Mouse (Mus musculus): ENCODE measurements around the gene Vmn1r60. TPM values are rescaled to one million over a fixed set of nuclear protein-coding genes. Genes with fewer than 3 reads are reported as not detected.
"Not testable (repeated sequence)": the region's sequence is repeated elsewhere in the genome, so short reads cannot be mapped to it uniquely, and the experiment has no call there.

Vmn1r60 gene
- not detected in 2 replicates for polyA plus RNA-seq (2014; fragmentation: Nextera tagmentation; extraction: Ambion mirVana)

DNA sequence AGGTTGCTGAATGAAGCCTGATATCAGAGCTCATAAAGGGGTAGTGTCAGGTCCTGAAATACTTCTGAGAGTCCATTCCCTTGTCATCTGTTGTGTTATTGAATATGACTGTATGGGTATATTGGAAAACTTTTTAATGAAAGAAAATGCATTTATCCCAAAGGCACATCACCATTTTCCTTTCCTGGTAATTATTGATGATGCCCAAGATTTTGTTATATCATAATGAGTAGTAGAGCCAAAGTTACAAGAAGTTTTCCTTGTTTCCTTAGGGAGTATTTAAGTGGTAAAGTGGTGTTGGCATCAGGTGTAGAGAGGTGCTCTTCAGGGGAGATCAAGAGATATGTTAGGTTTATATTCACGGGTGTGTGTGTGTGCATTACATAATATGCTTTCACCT, at the start of gene Vmn1r60:
TSS of gene Vmn1r60 (minus strand) at position 101 of the 400 bp plus-strand sequence.
- not testable (repeated sequence) for H3K4me2 ChIP-seq (ENCODE audit: low read depth); H3K27ac ChIP-seq (ENCODE audit: low read depth, low read length); H3K36me3 ChIP-seq (ENCODE audit: control insufficient read depth, insufficient read depth, low read length); ATAC-seq (ENCODE audit: insufficient read depth, low FRiP score, low TSS enrichment); H3K4me3 ChIP-seq (ENCODE audit: low read depth, low read length); H3K9ac ChIP-seq (ENCODE audit: low read length); H3K9me3 ChIP-seq (ENCODE audit: control insufficient read depth, low read length); H3K27me3 ChIP-seq (ENCODE audit: control insufficient read depth, insufficient read depth, low read length); DNase-seq (ENCODE audit: low spot score); H3K4me1 ChIP-seq (ENCODE audit: control insufficient read depth, insufficient read depth, low read length)
- 85% methylated on average over 1 of the region's 1 CpGs for WGBS

DNA sequence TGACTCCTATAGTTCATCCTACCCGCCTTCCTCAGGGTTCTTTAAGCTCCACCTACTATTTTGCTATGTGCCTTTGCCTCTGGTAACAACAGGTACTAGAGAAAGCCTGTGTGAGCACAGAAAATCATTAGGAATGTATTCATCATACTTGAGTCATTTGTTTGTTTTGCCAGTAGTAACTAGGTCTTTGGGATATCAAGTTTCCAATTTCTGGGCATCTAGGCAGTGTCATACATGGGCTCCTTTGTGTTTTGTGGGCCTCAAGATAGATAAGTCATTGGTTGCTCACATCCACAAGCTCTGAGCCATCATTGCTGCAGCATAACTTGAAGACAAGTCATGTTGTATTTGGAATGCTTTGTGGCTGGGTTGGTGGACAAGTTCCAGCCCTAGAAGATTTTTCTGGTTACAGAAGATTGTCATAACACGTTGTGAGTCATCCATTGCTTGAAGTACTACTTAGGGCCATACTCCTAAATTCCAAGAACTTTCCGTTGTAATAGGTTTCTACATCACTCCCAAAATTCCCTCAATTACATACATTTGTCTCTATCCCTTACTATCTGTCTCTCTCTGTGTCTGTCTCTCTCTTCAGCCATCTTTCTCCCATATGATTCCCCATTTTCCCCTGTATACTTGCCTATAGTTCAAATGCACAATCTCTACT, 6.2 kb downstream of the Vmn1r60 start:
- H3K27ac ChIP-seq (ENCODE audit: low read depth, low read length); ATAC-seq (ENCODE audit: insufficient read depth, low FRiP score, low TSS enrichment); H3K4me3 ChIP-seq (ENCODE audit: low read depth, low read length); DNase-seq (ENCODE audit: low spot score); H3K36me3 ChIP-seq (ENCODE audit: control insufficient read depth, insufficient read depth, low read length); H3K9me3 ChIP-seq (ENCODE audit: control insufficient read depth, low read length); H3K4me2 ChIP-seq (ENCODE audit: low read depth); H3K4me1 ChIP-seq (ENCODE audit: control insufficient read depth, insufficient read depth, low read length); H3K27me3 ChIP-seq (ENCODE audit: control insufficient read depth, insufficient read depth, low read length); H3K9ac ChIP-seq (ENCODE audit: low read length): not testable (repeated sequence)
- 59% methylated on average over 3 of the region's 3 CpGs for WGBS

DNA sequence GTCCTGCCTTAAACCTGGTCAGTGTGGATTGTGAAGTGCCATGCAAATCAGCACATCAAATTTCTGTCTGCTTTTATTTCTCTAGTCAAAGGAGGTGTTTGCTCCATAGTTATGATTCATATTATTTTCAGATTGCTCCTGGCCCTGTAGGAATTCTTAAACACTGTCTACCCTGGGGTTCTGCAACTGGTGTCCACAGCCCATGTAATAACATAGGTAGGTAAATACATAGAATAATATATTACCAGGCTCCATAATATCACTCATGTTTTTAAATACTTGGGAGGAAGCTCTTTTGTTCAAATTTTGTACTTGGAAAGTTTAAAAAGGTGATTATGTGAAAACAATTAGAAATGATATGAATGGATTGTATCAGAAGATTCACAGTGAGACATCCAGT, 53.3 kb downstream of the Vmn1r60 start, which contains the start of gene Vmn2r28:
TSS of gene Vmn2r28 (minus strand) at position 101 of the 400 bp plus-strand sequence.
- not testable (repeated sequence) for H3K4me3 ChIP-seq (ENCODE audit: low read depth, low read length); ATAC-seq (ENCODE audit: insufficient read depth, low FRiP score, low TSS enrichment); H3K9me3 ChIP-seq (ENCODE audit: control insufficient read depth, low read length); H3K27ac ChIP-seq (ENCODE audit: low read depth, low read length); H3K27me3 ChIP-seq (ENCODE audit: control insufficient read depth, insufficient read depth, low read length); DNase-seq (ENCODE audit: low spot score); H3K36me3 ChIP-seq (ENCODE audit: control insufficient read depth, insufficient read depth, low read length); H3K4me2 ChIP-seq (ENCODE audit: low read depth); H3K9ac ChIP-seq (ENCODE audit: low read length); H3K4me1 ChIP-seq (ENCODE audit: control insufficient read depth, insufficient read depth, low read length)

Other genes with a start within 250 kb of the Vmn1r60 start
- not detected in 2 replicates for gene Gm5065, start 196.8 kb downstream of the Vmn1r60 start, polyA plus RNA-seq (2014; fragmentation: Nextera tagmentation; extraction: Ambion mirVana)
- gene Nlrp2, start 196.3 kb downstream of the Vmn1r60 start, polyA plus RNA-seq (2014; fragmentation: Nextera tagmentation; extraction: Ambion mirVana) = not detected in 2 replicates
- not detected in 2 replicates for gene Vmn1r58, start 133.9 kb downstream of the Vmn1r60 start, polyA plus RNA-seq (2014; fragmentation: Nextera tagmentation; extraction: Ambion mirVana)
- gene Vmn1r59, start 90.5 kb downstream of the Vmn1r60 start, polyA plus RNA-seq (2014; fragmentation: Nextera tagmentation; extraction: Ambion mirVana) = not detected in 2 replicates
- gene Vmn2r28, start 53.4 kb downstream of the Vmn1r60 start, polyA plus RNA-seq (2014; fragmentation: Nextera tagmentation; extraction: Ambion mirVana) = not detected in 2 replicates
- not detected in 2 replicates for gene Vmn1r61, start 66.0 kb upstream of the Vmn1r60 start, polyA plus RNA-seq (2014; fragmentation: Nextera tagmentation; extraction: Ambion mirVana)
- gene Vmn1r62, start 126.3 kb upstream of the Vmn1r60 start, polyA plus RNA-seq (2014; fragmentation: Nextera tagmentation; extraction: Ambion mirVana) = not detected in 2 replicates

Measured in neural tube, embryonic 11.5 days (tissue).